Mouse (Mus musculus) NIH3T3 (cell line): Measurements from ENCODE around the gene Zscan4-ps3.
"Not testable (repeated sequence)": the region's sequence is repeated elsewhere in the genome, so short reads cannot be mapped to it uniquely, and the experiment has no call there.

Experiments
- DNase-seq: peaks from one replicate; pipeline ENCODE4 v3.0.0-alpha.2; 2012; ENCODE audit warnings: low read depth

The Zscan4-ps3 gene

DNA sequence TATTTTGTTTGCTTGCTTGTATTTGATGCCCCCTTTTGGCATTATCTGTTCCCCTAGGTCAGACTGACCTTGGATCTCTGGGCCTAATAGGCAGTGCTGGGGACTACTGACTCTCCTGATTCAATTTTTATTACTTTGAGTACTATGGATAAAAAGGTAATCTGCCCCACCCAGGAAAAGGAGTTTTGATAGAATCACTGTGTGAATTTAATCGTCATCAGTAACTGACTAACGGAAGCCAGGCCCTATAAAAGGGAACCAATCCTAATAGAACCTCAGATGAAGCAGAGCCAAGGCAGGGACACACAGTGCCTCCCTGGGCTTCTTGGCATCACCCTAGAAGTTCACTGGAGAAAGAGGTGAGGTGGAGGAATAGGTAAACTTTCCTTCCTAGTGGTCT is at the start of gene Zscan4-ps3:
Gene Zscan4-ps3, plus strand, starts transcription at position 301 of the 400 bp plus-strand sequence.
- not testable (repeated sequence) for DNase-seq

DNA sequence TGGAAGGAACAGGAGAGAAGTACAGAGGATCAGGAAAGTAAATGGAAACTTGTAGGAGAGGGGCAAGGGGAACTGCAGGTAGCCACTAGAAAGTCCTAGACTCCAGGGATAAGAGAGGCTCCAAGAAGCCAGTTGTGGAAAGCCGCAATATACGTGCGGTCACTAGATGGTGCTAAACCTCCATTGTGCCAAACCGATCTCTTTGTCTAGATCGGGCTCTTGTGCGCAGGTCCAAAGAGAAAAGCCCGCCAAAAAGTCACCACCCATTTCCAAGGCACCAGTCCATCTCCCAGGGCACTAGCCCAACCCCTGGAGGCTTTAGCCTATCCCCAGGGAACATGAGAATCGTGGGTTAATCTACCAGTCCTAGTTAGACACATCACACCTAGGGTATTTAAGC is 8.0 kb downstream of the Zscan4-ps3 start:
- DNase-seq = not testable (repeated sequence)
